Mouse (Mus musculus): ENCODE data around the gene Ddx1.

GRCm38 (mm10) chr12:13269570-13270390 lies 20.8 kb upstream of the Ddx1 start:
- no peak for TF ChIP-seq ZC3H11A (IDR thresholded peaks at IDR 0.05; ENCODE audit: borderline replicate concordance, low read depth, low read length)
- no peak for TF ChIP-seq ZNF384 (IDR thresholded peaks at IDR 0.05; ENCODE audit: low read depth, low read length)

Measured in ES-E14 (cell line).